Mouse (Mus musculus) heart, embryonic 13.5 days (tissue): ENCODE measurements around the gene Eya4. TPM values are rescaled to one million over a fixed set of nuclear protein-coding genes. Genes with fewer than 3 reads are reported as not detected.

Experiments
- ATAC-seq: fragments of 200-750 bp; cut with Nextera tagmentation; 2 replicates; pipeline ENCODE4 v1.8.0; 2017; ENCODE audit warnings: moderate TSS enrichment; ENCODE audit not compliant: insufficient number of reproducible peaks, low FRiP score, low TSS enrichment; ENCODE audit errors: extremely low read depth
- H3K27ac ChIP-seq: fragments of 300-500 bp; sonication (generic); replicated peaks from 2 replicates; pipeline ENCODE4 v1.5.1; 2015; ENCODE audit warnings: moderate library complexity, mild to moderate bottlenecking, inconsistent platforms
- H3K27me3 ChIP-seq: fragments of 300-500 bp; sonication (generic); replicated peaks from 2 replicates; pipeline ENCODE4 v1.6.1; 2015; ENCODE audit warnings: mild to moderate bottlenecking, inconsistent platforms
- H3K36me3 ChIP-seq: fragments of 300-500 bp; sonication (generic); 2 replicates; pipeline ENCODE4 v1.6.1; 2015; ENCODE audit warnings: mild to moderate bottlenecking, inconsistent platforms
- H3K4me1 ChIP-seq: fragments of 300-500 bp; sonication (generic); 2 replicates; pipeline ENCODE4 v1.6.1; 2015; ENCODE audit warnings: inconsistent platforms
- H3K4me2 ChIP-seq: fragments of 300-500 bp; sonication (generic); 2 replicates; pipeline ENCODE4 v1.6.1; 2015; ENCODE audit warnings: inconsistent platforms, mild to moderate bottlenecking, moderate library complexity
- H3K4me3 ChIP-seq: fragments of 300-500 bp; sonication (generic); 2 replicates; pipeline ENCODE4 v1.5.1; 2015; ENCODE audit warnings: moderate library complexity, mild to moderate bottlenecking, inconsistent platforms
- H3K9ac ChIP-seq: fragments of 300-500 bp; sonication (generic); 2 replicates; pipeline ENCODE4 v1.6.1; 2015; ENCODE audit warnings: inconsistent platforms, mild to moderate bottlenecking, moderate library complexity
- H3K9me3 ChIP-seq: fragments of 300-500 bp; sonication (generic); 2 replicates; pipeline ENCODE4 v1.6.1; 2016; ENCODE audit warnings: inconsistent platforms
- WGBS: fragments of 180-500 bp; shearing (Covaris S2); methylation state at CpG from one replicate; pipeline ENCODE4 v1.1.7; 2015; ENCODE audit warnings: mixed read lengths; 5-methylcytosine and 5-hydroxymethylcytosine counted together
- polyA plus RNA-seq: library from polyadenylated mRNA; unstranded; fragments of >200 nt; fragmentation: Nextera tagmentation; extraction: Ambion mirVana; gene quantifications from 2 replicates; pipeline ENCODE4 v1.2.1, GENCODE M21; 2015

The Eya4 gene
- polyA plus RNA-seq, 1 experiment from 2014 or later, result 1.0 TPM

DNA sequence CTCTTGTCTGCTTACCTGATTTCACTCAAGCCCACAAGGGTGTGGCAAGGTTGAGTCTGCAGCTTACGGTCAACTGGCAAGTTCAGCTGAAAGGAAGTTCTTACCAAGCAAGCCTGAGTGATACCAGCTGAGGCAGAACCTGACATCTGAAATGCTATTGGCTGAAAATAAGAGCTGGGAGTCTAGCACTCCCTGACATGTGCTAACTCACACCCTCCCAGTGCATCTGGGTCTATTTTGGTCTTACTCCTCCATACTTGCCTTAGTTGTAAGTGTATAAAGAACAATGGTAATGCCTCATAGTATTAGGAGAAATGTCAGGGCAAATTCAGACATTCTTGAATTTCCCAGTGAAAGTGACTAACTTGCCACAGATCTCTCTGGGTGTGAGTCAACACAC is 260.3 kb downstream of the Eya4 start:
- no peak for ATAC-seq

DNA sequence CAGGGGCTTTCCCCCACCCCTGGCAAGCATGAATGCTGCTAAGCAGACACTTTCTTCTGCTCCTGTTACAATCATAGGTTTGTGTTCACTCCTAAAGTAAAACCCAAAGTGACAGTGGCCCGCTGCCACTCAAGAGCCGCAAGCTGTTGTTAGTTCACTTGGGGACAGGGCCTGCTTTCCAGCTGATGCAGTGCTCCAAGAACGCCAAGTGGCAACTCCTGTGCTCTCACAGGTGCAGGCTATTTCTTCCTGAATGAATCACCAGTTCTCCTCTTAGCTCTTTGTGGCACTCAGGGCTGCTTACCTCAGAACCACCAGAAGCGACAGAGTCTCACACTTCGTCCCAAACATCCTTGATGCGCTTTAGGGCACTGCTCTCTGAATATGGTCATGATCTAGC is 261.3 kb downstream of the Eya4 start:
- no peaks in the 10 kb centered on the region for H3K36me3 ChIP-seq
- H3K27me3 ChIP-seq, result no peaks in the 10 kb centered on the region
- 78% methylated on average over 6 of the region's 6 CpGs for WGBS
- no peak overlapping the region for H3K4me3 ChIP-seq
- H3K4me2 ChIP-seq, result no peak overlapping the region
- H3K9me3 ChIP-seq, result no peaks in the 10 kb centered on the region
- no peak overlapping the region for H3K9ac ChIP-seq
- ATAC-seq, result no peak
- peaks cover 3% of the 10 kb centered on the region; the same call in 1 of the 2 replicates for H3K4me1 ChIP-seq
- no peak overlapping the region for H3K27ac ChIP-seq

More for the DNA sequence above, 260.3 kb downstream of the Eya4 start:
- H3K4me2 ChIP-seq, result no peak overlapping the region
- H3K4me1 ChIP-seq, result peaks cover 3% of the 10 kb centered on the region; the same call in 1 of the 2 replicates
- H3K4me3 ChIP-seq, result no peak overlapping the region
- H3K36me3 ChIP-seq, result no peaks in the 10 kb centered on the region
- H3K27ac ChIP-seq, result no peak overlapping the region
- H3K9me3 ChIP-seq, result no peaks in the 10 kb centered on the region
- no peaks in the 10 kb centered on the region for H3K27me3 ChIP-seq
- 70% methylated on average over 1 of the region's 1 CpGs for WGBS
- H3K9ac ChIP-seq, result no peak overlapping the region

DNA sequence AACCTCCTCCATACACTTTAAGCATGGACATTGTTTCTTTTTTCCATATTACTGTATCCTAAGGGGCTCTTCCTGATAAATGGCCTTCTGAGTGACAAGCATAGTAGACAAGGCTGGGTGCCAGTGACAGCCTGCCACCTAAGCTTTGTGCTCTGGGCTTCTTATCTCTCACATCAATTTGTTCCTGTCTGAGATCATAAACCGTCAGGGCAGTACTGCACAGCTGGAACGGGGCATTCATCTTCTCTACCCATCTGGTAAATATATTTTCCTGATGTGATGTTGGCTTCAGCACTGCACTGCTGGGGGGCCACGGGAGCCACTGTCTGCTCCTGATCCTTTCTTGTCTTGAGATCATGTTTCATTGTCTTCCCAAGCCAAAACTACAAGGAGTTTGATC is 261.8 kb downstream of the Eya4 start:
- WGBS, result 41% methylated on average over 3 of the region's 3 CpGs
- H3K36me3 ChIP-seq, result no peaks in the 10 kb centered on the region

DNA sequence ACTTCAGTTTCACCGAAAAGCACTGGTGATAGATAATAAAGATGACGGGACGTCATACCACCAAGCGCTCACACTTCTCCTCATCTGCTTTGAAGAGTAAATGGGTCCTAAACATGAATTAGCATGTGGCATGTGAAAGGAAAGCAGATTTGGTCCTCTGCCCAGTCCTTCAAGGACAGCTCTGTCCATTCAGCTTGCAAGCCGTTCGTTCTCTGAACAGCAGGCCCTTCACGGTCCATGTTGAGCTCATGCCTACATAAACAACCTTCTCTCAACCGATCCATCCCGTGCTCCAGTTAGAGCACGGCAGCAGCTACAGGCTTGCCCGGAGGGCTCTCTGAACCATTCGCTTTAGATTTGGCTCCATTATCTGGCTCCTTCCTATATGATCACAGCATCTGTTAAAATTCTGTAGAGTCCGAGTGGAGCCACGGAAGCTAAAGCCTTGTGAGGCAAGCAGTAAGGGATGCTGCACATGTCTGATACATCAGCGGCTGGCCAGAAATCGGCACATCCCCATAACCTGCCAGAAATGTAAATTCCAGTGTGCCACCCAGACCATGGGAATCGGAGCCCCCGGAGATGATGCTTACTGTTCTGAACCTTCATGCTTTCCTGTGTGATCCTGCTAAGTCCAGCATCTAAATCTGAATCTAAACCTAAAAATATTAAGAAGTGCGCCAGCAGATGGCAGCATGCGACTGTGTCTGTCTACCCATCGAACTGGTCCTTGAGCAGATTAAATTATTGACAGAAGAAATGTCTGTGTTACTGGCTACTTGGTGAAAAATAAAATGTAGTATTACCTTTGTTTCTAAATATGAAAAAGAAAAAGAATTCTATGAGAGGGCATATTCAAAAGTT is 264.0 kb downstream of the Eya4 start:
- no peak overlapping the region; the same call in 1 of the 2 replicates for H3K4me2 ChIP-seq
- H3K4me3 ChIP-seq, result no peak overlapping the region
- 60% methylated on average over 21 of the region's 21 CpGs for WGBS
- H3K27me3 ChIP-seq, result peaks cover 10% of the 10 kb centered on the region; the same call in 1 of the 2 replicates
- no peaks in the 10 kb centered on the region for H3K36me3 ChIP-seq
- no peak overlapping the region for H3K9ac ChIP-seq
- no peaks in the 10 kb centered on the region for H3K9me3 ChIP-seq
- H3K27ac ChIP-seq, result no peak overlapping the region
- peaks cover 3% of the 10 kb centered on the region; the same call in 1 of the 2 replicates for H3K4me1 ChIP-seq
- no peak for ATAC-seq

More for the DNA sequence above, 261.8 kb downstream of the Eya4 start:
- peaks cover 3% of the 10 kb centered on the region; the same call in 1 of the 2 replicates for H3K4me1 ChIP-seq
- no peak overlapping the region for H3K4me3 ChIP-seq
- H3K9me3 ChIP-seq, result no peaks in the 10 kb centered on the region
- H3K4me2 ChIP-seq, result no peak overlapping the region
- no peaks in the 10 kb centered on the region for H3K27me3 ChIP-seq
- no peak for ATAC-seq
- no peak overlapping the region for H3K27ac ChIP-seq
- H3K9ac ChIP-seq, result no peak overlapping the region

DNA sequence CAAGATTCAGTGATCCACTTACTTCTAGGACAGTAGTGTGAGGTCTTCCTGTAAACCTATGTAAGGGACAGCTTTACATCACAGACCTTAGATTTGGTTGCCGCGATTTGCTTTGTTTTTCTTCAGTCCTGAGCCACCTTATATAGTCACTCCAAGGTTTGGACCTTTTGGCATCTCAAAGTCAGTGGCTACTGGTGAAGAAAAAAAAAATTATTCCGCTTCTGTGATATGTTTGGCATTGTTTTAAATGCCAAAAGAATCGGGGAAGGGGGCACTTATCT is 269.1 kb downstream of the Eya4 start:
- H3K27me3 ChIP-seq, result peaks cover 11% of the 10 kb centered on the region; the same call in 1 of the 2 replicates
- ATAC-seq, result no peak
- 23% methylated on average over 4 of the region's 4 CpGs for WGBS

DNA sequence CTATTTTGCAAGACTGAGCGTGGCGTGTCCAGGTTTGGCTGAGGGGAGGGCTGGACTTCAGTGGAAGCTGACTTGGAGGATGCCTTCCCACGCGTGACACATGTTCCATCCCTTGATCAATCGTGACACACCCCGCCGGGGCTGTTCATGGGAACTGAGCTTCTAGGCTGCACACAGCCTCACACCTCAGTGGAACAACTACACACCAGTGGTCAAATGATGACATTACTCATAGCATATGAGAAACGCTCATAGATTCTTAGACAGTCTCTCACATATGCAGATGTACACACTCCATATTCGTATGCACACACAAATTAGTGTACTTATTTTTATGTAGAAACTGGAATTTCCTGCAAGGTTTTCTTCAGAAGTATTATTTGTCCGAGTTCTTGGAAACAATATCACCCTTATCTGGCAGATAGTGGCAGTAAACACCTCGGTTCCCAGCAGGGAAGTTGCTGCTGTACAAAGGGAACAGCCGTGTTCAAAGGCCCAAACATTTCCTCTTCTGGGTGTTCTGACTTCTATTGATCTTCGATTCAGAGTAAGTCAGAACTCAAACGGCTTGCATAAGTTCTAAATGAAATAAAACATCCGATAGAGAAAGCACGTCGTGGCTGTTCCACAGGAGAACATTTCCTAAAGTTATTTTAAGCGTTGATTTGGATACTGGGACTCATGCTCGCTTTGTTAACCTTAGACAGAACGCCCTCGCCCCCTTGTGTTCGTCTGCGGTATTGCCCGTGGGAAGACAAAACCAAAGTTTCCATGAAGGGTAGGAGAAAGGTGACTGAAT is 269.6 kb downstream of the Eya4 start:
- Histone ChIP-seq H3K4me1 (no peaks in the 10 kb centered on the region), H3K4me2 (peak overlapping the region; percentile 58), H3K9ac (peak overlapping the region; percentile 59; the same call in 1 of the 2 replicates), H3K4me3 (peak overlapping the region; percentile 24; the same call in 1 of the 2 replicates), H3K36me3 (no peaks in the 10 kb centered on the region), H3K27me3 (peaks cover 11% of the 10 kb centered on the region; the same call in 1 of the 2 replicates), H3K9me3 (no peaks in the 10 kb centered on the region), H3K27ac (no peak overlapping the region)
- no peak for ATAC-seq
- WGBS, result 35% methylated on average over 24 of the region's 24 CpGs

More for the DNA sequence above, 269.1 kb downstream of the Eya4 start:
- H3K4me1 ChIP-seq, result no peaks in the 10 kb centered on the region
- H3K9ac ChIP-seq, result no peak overlapping the region
- H3K9me3 ChIP-seq, result no peaks in the 10 kb centered on the region
- H3K4me3 ChIP-seq, result no peak overlapping the region
- H3K4me2 ChIP-seq, result no peak overlapping the region
- no peak overlapping the region for H3K27ac ChIP-seq
- no peaks in the 10 kb centered on the region for H3K36me3 ChIP-seq

DNA sequence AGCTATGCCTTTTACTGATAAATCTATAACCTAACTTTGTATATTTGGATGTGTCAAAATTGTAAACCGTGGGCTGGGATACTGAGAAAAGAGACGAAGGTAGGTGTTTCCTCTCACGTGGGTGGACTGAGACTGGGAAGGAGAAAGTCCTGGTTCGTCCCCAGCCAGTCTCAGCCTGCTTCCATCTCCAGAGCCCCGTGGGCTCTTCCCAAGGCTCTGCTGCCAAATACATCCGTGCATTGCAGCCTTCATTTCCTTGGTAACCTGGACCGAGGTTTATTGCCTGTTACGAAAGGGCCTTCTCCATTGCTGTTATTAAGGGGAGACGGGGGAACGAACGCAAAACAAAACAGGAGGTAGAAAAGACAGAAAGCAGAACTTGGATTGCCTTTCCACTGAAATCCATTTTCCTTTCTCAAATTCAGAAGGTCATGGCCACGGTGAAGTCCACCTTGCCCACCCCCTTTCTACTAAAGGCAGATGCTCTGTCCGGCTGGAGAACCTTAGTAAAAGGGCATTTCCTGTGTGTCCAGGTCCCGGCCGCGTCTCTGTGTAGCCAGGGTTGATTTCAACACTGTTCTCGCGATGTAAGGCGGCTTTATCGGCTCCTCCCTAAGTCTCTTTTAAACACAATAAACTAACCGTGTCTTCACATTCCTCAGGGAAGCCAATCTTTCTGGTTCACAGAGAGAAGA is 273.7 kb downstream of the Eya4 start:
- Histone ChIP-seq H3K4me2 (peak overlapping the region; percentile 58), H3K9me3 (no peaks in the 10 kb centered on the region), H3K4me3 (peak overlapping the region; percentile 37), H3K9ac (peak overlapping the region; percentile 30; the same call in 1 of the 2 replicates), H3K27ac (no peak overlapping the region; the same call in 1 of the 2 replicates), H3K4me1 (0 out of 2 replicates have a peak, but pooled peaks cover 3% of the 10 kb centered on the region), H3K27me3 (peaks cover 3% of the 10 kb centered on the region; the same call in 1 of the 2 replicates), H3K36me3 (no peaks in the 10 kb centered on the region)
- 52% methylated on average over 21 of the region's 21 CpGs for WGBS
- no peak for ATAC-seq

DNA sequence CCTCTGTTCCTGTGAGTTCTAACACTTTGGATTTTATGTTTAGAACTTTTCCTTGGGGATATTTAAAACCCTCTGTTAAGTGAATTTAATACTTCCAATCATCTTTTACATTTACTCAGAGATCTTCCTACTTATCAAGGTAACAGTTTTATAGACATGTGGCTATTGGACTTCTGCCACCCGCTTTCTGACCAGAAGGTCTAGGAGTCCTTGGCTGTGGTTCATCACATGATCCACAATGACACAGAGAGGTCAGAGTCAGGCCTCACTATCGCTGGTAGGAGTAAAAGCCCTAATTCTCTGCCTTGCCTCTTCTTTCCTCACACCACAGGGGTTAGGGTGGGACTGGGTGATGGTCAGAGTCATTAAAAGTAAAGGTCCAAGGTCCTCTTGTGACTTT is 277.2 kb downstream of the Eya4 start:
- Histone ChIP-seq H3K4me1 (0 out of 2 replicates have a peak, but pooled peaks cover 3% of the 10 kb centered on the region), H3K9me3 (no peaks in the 10 kb centered on the region), H3K9ac (no peak overlapping the region), H3K36me3 (no peaks in the 10 kb centered on the region), H3K27ac (no peak overlapping the region), H3K4me2 (no peak overlapping the region), H3K4me3 (no peak overlapping the region), H3K27me3 (no peaks in the 10 kb centered on the region)
- no peak for ATAC-seq
- WGBS, result 61% methylated on average over 2 of the region's 2 CpGs

DNA sequence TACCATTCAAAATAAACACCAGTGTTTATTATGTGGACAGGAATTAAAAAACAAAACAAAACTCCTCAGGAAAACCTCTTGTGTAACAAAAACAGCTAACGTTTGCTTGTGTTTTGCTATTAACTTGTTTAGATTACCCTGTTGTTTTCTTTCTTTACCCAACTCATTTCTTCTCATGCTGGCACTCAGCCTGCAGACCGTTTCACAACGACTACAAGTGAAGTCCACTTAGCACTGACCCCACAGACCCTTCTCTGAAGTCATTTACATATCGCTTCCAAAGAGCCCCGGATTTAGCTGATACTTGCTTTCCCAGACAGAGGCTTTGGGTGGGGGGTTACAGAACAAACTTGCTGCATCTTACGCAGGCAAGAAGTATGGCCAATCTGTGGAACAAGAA is 286.9 kb downstream of the Eya4 start:
- H3K4me1 ChIP-seq, result no peaks in the 10 kb centered on the region
- no peak overlapping the region for H3K4me2 ChIP-seq
- no peak overlapping the region for H3K9ac ChIP-seq
- no peaks in the 10 kb centered on the region for H3K36me3 ChIP-seq
- no peaks in the 10 kb centered on the region for H3K27me3 ChIP-seq
- H3K9me3 ChIP-seq, result no peaks in the 10 kb centered on the region
- WGBS, result 41% methylated on average over 6 of the region's 6 CpGs
- H3K27ac ChIP-seq, result no peak overlapping the region
- no peak overlapping the region for H3K4me3 ChIP-seq
- ATAC-seq, result no peak

DNA sequence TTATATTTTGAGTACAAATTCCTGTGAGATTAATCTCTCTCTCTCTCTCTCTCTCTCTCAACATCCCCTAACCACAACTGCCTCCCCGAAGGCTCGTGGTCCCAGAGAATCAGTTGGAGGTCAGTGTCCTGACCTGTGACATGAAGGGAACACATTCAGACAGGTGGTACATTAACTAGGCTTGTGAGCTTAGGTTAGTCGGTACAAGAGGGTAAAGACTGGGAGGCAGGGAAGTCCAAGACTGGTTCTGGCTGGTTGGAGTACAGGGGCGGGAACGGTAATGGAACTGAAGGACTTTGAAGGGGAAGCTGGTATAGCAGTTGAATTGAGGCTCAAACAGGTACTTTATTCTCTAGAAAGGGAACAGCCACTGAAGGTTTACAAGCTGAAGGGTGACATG is 287.9 kb downstream of the Eya4 start:
- Histone ChIP-seq H3K9me3 (no peaks in the 10 kb centered on the region), H3K4me1 (no peaks in the 10 kb centered on the region), H3K36me3 (no peaks in the 10 kb centered on the region), H3K27ac (no peak overlapping the region), H3K27me3 (no peaks in the 10 kb centered on the region), H3K4me3 (no peak overlapping the region), H3K9ac (no peak overlapping the region), H3K4me2 (no peak overlapping the region)
- WGBS, result 73% methylated on average over 5 of the region's 5 CpGs
- ATAC-seq, result no peak

DNA sequence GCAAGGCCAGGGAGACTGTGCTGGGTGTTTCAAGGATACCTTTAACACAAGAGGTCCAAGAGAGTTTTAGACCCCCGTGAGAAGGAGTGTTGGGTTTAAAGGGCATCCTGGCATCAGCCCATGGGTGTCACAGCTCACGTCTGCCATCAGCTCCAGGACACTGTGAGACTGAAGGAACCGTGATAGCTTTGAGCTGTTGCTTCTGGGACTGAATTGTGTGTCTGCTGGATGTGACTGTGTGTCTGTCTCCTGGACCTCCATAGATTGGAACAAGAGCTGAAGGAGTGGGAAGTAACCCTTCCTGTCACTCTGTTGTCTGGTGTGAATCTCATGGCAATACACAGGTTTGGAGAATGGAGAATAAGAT is 289.9 kb downstream of the Eya4 start:
- Histone ChIP-seq H3K27ac (no peak overlapping the region), H3K9me3 (no peaks in the 10 kb centered on the region), H3K4me2 (no peak overlapping the region), H3K4me3 (no peak overlapping the region), H3K27me3 (no peaks in the 10 kb centered on the region), H3K9ac (no peak overlapping the region), H3K36me3 (no peaks in the 10 kb centered on the region), H3K4me1 (no peaks in the 10 kb centered on the region)
- 61% methylated on average over 3 of the region's 3 CpGs for WGBS
- no peak for ATAC-seq
